ENCODE assay signal across 9 mouse cellular contexts in genomic region chr9:107640257-107640772, GRCm38 (mm10). TPM values are rescaled to one million over a fixed set of nuclear protein-coding genes. Genes with fewer than 3 reads are reported as not detected.
A peak's percentile ranks its signal among the peaks of the same experiment; 100 is the strongest.
DNase-seq lines count a peak whose midpoint lies in the region; ATAC-seq lines count a peak whose summit lies in the region.
"Had no signal": no experiment of that assay in that cellular context is flagged by ENCODE, and none has a peak within 500 bp of the region (broad histone marks: within the 10 kb centered on the region; RNA-seq: fewer than 3 reads in every experiment).

No protein-coding gene starts in this region.

- H3K27ac ChIP-seq in liver, embryonic 15.5 days (replicated peaks), result peak overlapping the region; percentile 46

- peaks cover 7% of the 10 kb centered on the region; the same call in 1 of the 2 replicates for H3K27me3 ChIP-seq in liver, embryonic 15.5 days

- peak; percentile 25 for DNase-seq in cerebellum, adult 11-12 months
- DNase-seq in cerebellum, postnatal 10 days, result no peak
- DNase-seq in spleen, adult 18-20 months, result peak; percentile 60 to 64
- no peak for DNase-seq in spleen, adult 12 weeks (ENCODE audit: low spot score)
- peak; percentile 53 to 54 for DNase-seq in thymus, postnatal 36 days
- no peak for DNase-seq in left cerebral cortex, postnatal 36 days (ENCODE audit: low spot score in 2 of 2)
- DNase-seq in yolk sac, embryonic 10.5 days (ENCODE audit: low spot score), result no peak

- ATAC-seq in liver, embryonic 15.5 days (ENCODE audit: insufficient read depth), result no peak
- ATAC-seq: forebrain, embryonic 14.5 days had no signal

- intact Hi-C loops in left cerebral cortex, postnatal 36 days (cut with DNase I), result no loop called here

- no peak overlapping the region for H3K4me3 ChIP-seq in liver, embryonic 15.5 days (replicated peaks)

- no peak overlapping the region for H3K9ac ChIP-seq in liver, embryonic 15.5 days

- 11% methylated on average over 8 of the region's 8 CpGs for WGBS in liver, embryonic 15.5 days (ENCODE audit: insufficient replicate concordance)

- H3K9me3 ChIP-seq in liver, embryonic 15.5 days (replicated peaks), result no peaks in the 10 kb centered on the region

- H3K4me2 ChIP-seq in liver, embryonic 15.5 days, result 0 out of 2 replicates have a peak overlapping the region, but pooled peaks have one; percentile 0

- no peaks in the 10 kb centered on the region for H3K36me3 ChIP-seq in liver, embryonic 15.5 days (replicated peaks)

- peaks cover 35% of the 10 kb centered on the region for H3K4me1 ChIP-seq in liver, embryonic 15.5 days (replicated peaks)

RNA-seq across cellular contexts. Expression of gene Gnai2, which starts 5.1 kb away (rescaled TPM):
- 162 and 167 TPM in 2 replicates for polyA plus RNA-seq in liver, embryonic 15.5 days (2015; fragmentation: Nextera tagmentation; extraction: Ambion mirVana)
- 100 to 1,000 TPM; 215 to 221 TPM for total RNA-seq in left cerebral cortex, postnatal 36 days (2021)

RNA-seq across cellular contexts. Expression of gene Slc38a3, which starts 29.0 kb away (rescaled TPM):
- 35.0 and 50.9 TPM in 2 replicates for polyA plus RNA-seq in liver, embryonic 15.5 days (2015; fragmentation: Nextera tagmentation; extraction: Ambion mirVana)
- 10 to 100 TPM; 66.3 to 66.8 TPM for total RNA-seq in left cerebral cortex, postnatal 36 days (2021)

RNA-seq across cellular contexts. Expression of gene Sema3b, which starts 31.3 kb away (rescaled TPM):
- polyA plus RNA-seq in liver, embryonic 15.5 days (2015; fragmentation: Nextera tagmentation; extraction: Ambion mirVana), result 0.74 and 0.77 TPM in 2 replicates
- total RNA-seq in left cerebral cortex, postnatal 36 days (2021), result 1 to 10 TPM; 2.6 to 3.1 TPM

RNA-seq across cellular contexts. Expression of gene Gnat1, which starts 39.2 kb away (rescaled TPM):
- 1.2 and 1.3 TPM in 2 replicates for polyA plus RNA-seq in liver, embryonic 15.5 days (2015; fragmentation: Nextera tagmentation; extraction: Ambion mirVana)
- total RNA-seq in left cerebral cortex, postnatal 36 days (2021), result 1 to 10 TPM in 1 of 2 experiments, under 1 TPM in 1; 0.41 to 1.2 TPM

RNA-seq across cellular contexts. Expression of gene Ifrd2, which starts 52.9 kb away (rescaled TPM):
- 161 and 198 TPM in 2 replicates for polyA plus RNA-seq in liver, embryonic 15.5 days (2015; fragmentation: Nextera tagmentation; extraction: Ambion mirVana)
- total RNA-seq in left cerebral cortex, postnatal 36 days (2021), result 10 to 100 TPM; 11.1 to 13.8 TPM

Comparison
In these comparisons a context has a peak if more than half of its experiments do, and no peak if none do; other contexts are left out.
1. DNase-seq: peak in cerebellum, adult 11-12 months (single experiment), spleen, adult 18-20 months (2 of 2) and thymus, postnatal 36 days (2 of 2); none in cerebellum, postnatal 10 days (0 of 2), spleen, adult 12 weeks (single experiment), left cerebral cortex, postnatal 36 days (0 of 2) and yolk sac, embryonic 10.5 days (single experiment).